Mouse (Mus musculus) adrenal gland, adult (tissue): ENCODE measurements around the gene Dalrd3.
"Not testable (repeated sequence)": the region's sequence is repeated elsewhere in the genome, so short reads cannot be mapped to it uniquely, and the experiment has no call there.

Experiments used
- DNase-seq, 2 experiments: peaks; one replicate each; pipeline ENCODE4 v3.0.0; 2022 to 2023; ENCODE audit warnings: low spot score in 1 of 2; ENCODE audit not compliant: inconsistent age in 2 of 2

Gene Dalrd3

DNA sequence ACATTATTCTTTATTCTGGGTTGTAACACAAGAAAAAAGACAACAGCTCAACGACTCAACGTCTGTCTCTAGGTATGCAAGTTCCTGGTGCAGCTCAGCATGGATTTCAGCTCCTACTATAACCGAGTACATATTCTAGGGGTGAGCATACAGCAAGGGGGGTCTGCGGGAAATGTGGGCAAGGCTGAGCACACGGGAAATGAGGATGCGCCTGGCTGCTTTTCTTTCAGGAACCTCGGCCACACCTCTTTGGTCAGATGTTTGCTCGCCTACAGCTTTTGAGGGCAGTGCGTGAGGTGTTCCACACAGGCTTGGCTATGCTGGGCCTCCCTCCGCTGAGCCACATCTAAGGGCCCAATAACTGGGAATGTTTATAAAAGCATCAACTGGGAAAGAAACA is 2.6 kb downstream of the Dalrd3 start:
- DNase-seq = no peak

DNA sequence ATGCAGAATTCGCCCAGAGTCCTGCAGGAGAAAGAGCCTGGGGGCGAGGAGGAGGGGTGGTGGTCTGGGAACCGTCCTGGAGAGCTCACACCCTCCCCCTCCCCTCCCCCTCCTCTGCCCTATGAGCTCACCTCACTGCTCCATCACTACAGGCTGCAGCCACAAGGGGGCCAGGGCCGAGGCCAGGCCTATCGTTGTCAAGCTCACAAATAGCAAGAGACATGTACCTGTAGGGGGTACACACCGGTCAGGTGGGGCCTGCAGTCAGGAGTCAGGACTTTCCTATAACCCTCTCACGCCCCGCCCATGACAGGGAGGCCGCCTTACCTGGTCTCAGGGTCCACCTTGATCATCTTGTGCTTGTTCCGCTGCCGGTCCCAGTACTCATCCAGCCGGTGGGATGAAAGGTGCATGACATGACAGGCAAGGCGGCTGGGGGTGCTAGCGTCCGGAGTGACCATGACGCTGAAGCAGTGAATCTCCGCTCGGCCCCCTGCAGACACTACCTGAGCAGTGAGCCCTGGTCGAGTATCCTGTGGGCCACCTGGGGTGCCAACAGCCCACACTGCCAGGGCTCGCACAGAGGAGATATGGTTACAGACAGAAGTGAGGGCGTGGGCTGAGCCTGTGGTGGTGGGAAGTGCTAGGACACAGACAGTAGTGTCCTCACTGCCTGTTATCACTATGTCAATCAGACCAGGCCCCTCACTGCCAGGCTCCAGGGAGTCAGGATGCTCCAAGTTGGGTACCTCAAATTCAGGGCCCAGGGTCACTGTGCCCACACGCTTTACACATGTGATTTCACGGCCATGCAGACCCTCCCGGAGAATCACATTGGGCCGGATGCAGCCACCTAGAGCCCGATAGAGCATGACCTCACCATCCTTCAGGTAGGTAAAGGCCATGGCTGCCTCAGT is 4.3 kb downstream of the Dalrd3 start:
- peak; percentile 62 to 73 for DNase-seq

DNA sequence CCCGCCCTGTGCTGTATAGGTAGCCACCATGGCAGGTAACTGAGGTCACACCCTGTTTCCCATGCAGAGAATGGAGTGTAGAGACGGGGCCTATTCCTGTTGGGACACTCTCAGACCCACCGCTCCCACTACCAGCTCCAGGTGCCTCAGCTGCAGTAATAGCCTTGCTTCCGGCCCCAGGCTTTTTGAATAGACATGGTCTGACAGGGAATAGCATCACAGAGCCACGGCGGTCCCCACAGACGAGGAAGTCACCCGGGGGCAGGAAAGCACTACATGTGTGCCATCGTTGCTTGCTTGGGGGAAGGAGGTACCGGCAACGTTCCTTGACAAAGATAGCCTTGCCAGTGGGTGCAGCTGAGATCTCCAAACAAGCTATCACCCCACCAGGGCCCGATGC is 5.2 kb downstream of the Dalrd3 start:
- no peak for DNase-seq

DNA sequence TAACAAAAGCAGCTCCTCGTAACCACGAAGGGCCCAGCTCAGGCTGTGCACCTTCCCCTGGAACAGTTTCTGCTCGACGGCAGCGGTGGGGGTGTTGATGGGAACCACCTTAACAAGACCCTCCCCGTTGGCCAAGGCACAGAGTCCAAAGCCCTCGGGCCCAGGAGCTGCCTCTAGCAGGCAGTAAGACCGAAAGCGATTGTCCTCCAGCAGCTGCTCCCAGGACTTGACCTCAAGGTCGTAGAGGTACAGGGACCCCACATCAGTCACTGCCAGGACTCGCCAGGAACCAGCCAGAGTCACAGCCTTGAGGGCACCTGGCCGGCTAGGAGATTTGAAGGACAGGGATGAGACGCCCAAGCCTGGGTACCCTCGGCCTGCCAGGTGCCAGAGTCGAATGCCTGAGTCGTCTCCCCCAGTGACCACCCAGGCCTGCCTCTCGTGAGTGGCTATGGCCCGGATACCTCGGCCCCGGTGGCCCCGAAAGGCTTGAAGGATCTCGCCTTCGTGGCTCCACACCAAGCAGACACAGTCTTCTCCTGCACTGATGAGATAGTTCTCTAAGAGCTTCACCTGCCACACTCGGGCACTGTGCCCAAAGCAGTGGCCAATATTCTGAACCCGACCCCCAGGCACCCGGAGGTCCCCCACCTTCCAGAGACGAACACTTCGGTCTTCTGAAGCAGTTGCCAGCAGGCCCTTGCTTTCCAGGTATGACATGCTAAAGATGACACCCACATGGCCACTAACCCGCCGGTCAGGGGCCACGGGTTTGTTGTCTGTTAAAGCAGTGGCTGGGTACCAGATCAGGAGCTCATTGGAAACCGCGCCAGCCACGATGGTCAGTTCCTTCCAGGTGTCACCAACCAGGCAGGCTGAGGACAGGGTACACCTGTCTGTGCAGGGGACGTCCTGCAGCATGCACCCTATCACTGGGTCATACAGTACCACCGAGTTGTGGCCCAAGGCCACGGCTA is 5.9 kb downstream of the Dalrd3 start:
- DNase-seq = peak; percentile 37 to 59

DNA sequence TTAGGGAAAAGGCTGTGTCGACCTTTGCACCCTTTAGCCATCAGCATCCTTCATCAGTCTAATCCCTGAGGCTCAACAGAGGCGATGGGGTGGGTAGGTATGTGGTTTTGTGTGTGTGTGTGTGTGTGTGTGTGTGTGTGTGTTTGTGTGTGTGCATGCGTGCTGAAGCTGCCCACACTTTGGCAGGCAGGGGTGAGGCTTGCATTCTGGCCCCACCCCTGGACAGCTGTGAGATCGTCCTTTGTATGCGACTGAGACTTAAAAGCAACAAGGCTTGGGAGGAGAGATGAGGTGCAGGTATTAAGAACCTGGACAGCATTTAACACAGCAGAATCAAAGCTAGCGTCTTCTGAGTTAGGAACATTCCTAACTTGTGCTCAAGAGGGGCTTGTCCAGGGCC is 7.3 kb downstream of the Dalrd3 start:
- DNase-seq = peak in 1 of 2 experiments; percentile 40

DNA sequence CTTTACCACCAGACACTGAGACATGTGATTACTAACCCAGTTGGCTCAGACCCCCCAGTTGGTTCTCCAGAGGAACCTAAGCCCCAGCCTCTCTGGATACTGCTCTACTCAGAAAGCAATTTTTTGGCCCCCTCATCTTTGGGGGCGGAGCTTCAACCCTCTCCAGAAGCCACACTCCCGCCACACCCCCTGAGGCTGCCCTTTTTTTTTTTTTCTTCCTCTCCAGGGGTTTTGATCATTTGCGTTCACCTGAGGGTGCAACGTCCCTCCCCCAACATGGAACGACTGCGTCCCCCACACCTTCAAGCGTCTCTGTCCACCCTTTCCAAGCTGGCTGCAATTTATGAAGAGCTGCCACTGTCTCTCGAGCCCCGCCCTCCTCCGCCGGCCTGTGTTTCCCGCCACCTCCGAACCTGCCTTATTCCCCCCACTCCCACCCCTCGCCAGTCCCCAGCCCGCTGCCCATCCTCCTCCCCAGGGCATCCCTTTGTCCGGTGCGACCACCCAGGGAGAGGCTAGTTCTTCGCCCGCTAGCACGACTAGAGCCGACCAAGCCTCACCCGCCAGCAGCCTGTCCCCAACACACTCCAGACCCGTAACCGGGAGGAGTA is 8.4 kb downstream of the Dalrd3 start:
- peak; percentile 70 to 87 for DNase-seq

DNA sequence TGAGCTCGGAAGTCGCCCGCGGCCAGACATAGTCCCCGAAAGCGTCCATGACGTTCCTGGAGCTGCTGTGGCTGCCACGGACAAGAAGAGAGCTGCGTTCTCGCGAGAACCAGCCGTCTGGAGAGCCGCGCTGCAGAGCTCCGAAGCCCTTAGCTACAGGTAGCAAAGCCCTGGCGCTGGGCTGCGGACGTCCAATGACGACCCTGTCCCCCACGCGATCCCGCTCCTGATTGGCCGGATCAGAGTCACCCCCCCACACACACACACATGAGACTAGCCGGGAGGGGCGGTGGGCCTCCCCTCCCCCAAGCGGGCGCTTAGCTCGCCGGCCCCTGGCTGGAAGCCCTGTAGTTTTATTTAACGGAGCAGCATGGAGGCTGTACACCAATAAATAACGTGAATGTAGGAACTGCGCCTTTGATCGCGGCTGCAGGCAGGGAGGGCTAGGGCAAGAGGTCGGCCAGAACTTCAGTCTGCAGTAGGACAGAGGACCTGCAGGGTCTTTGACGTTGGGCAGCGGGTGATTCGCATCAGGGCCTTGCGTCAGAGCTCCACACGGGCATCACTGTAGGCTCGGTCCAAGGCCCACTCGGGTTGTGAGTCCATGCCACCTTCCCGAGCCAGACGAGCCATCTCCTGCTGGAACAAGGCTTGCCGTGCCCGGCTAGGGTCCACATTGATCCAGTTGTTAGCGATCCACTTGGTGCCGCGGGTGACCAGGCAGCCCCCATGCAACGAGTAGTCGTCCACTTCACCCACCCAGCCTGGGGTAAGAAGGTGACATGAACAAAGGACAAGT is 9.1 kb downstream of the Dalrd3 start, which contains the start of gene Wdr6:
Gene Wdr6 (minus strand): TSS at position 195 of the 799 bp plus-strand sequence.
- peak; percentile 97 for DNase-seq

DNA sequence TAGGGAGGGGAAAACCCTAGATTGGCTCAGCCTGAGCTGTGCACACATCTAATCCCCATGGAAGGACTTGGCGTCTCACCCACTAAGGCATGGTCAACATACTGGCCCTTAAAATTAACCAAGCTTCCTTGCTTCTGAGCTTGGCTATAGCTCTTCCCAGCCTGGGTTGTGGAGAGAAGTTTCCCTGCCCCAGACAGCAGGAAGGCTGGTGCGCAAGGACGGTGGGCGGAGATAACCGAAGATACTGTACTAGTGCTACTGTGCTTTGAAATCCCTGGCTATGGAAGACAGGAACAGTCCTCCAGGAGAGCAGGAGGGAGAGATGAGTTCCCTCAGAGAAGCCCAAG is 9.6 kb downstream of the Dalrd3 start:
- peak; percentile 70 to 86 for DNase-seq

DNA sequence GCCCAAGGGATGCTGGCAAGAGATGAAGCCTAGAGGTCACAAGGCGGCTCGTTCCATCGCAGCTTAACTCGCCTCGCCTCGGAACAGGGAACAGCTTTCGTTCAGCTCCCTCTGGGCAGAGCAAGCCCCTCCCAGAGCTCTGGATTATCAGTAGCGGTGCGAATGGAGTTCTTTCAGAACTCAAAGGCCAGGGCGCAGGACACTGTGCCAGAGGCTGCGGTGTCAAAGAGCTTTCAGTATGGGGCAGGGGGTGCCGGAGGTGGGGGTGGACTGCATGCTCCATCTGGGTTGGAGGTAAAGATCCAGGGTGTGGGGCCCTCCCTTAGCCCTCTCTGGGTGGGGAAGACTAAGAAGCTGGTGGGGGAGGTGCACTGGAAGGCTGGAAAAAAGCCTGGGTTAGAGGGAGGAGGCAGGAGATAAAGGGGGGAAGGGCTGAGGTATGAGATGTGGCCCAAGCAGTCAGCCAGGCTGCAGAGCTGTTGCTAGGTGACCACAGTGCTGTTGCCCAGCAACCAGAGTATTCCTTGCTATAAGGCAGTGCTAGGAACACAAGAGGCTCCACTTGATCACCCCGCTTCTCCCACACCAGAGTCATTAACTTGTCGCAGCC is 18.0 kb downstream of the Dalrd3 start:
- peak; percentile 68 to 79 for DNase-seq

DNA sequence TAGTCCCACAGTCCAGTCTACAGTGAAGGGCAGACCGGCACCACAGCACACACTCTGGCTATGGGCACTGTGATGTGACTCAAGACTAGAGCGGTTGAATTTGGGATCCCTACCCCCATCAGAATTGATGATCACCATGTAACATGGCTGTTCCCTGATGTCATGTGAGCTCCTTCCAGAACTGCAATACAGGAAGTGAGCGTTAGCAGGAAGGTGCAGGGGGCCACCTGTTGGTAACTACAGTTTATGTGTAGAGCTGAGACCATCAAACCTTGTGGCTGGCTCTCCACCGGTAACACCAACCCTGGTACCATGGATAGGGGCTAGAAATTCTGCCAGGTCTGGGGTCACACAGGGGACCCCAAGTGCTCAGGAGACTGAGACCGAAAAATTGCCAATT is 19.5 kb downstream of the Dalrd3 start:
- peak in 1 of 2 experiments; percentile 20 for DNase-seq

DNA sequence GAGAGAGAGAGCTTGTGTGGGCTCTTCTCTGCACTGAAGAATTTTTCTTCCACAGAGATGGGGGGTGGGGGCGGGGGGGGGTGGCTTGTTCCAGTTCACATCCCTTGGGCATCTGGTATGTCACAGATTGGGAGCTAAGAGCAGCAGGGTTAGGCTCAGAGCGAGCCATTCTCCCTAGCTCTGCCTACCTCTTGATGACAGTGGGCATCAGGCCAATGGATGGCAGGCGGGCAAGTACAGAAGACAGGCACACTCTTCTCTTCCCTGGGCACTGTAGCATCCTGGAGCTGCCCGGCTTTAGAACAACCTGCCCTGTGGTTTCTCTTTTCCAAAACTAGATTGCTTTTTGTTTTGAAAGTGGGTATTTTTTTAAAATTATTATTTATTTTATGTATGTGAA is 21.8 kb downstream of the Dalrd3 start:
- no peak for DNase-seq

DNA sequence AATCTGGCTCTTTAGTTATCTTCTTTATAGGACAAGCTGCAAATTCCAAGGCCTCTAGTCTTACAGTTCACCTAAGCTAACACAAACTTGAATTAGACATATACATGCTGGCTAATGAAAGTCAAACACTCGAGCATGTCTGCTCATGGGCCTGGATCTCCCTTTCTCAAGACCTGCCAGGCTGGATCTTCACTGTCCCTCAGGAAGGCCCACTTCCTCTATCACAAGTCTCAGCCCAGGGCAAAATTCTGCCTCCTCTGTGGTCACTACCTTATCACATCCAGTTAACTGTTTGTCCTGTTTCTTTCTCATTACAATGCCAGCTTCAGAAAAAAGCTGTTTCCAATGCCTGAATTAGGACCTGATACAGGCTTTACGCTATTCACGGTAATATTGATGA is 24.7 kb downstream of the Dalrd3 start:
- no peak for DNase-seq

DNA sequence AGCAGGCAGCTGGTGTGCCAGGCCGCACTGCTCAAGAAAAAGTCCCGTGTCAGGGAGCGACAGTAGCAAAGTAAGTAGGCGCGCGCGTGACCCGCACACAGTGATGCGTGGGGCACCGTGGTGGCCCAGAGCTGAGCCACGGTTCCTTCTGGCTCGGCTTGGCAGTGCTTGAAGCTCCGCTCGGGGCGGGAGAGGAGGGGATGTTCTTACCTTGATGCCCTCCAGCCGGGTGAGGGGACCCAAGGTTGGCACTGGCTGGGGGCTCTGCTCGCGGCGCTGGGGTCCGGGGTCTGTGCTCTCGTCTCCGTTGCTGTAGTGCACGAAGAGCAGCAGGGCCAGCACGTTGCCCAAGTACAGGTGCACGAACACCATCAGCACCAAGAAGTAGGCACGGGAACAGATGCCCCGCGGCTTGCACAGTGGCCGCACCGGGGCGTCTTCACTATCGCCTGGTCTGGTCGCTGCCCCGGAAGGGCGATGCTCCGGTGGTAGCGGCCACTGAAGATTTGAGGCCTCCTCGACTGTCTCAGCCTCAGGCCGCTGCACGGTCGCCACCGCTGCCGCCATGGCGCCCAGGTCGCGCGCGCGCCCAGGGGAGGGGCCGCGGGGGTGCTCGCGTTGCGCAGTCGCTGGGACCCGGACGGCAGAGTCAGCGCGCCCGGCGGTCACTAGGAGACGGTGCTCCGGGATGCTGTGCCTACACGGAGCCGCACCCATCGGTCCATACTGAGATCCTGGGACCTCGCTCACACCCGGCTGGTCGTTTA is 27.5 kb downstream of the Dalrd3 start, which contains the start of gene P4htm:
Gene P4htm (minus strand): TSS at position 670 of the 767 bp plus-strand sequence.
- DNase-seq = peak; percentile 73 to 88

DNA sequence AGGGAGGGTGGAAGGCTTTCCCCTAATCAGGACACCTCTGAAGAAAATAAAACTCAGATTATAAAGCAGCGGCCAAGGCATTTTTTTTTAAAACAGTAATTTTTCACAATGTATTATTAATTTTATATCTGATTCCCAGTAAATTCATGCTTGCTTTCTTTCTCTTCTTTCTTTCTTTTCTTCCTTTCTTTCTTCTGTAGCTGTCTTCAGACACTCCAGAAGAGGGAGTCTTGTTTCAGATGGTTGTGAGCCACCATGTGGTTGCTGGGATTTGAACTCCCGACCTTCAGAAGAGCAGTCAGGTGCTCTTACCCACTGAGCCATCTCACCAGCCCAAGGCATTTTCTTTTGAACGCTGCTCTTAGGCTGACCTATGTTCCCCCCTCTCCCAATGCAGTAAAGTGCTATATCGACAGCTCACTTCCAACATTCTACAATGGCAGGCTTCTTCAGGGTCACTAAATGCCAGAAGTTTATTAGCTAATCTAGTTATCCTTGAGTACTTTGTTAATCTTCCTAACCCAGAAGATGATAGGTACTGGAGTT is 29.4 kb downstream of the Dalrd3 start:
- DNase-seq = no peak

DNA sequence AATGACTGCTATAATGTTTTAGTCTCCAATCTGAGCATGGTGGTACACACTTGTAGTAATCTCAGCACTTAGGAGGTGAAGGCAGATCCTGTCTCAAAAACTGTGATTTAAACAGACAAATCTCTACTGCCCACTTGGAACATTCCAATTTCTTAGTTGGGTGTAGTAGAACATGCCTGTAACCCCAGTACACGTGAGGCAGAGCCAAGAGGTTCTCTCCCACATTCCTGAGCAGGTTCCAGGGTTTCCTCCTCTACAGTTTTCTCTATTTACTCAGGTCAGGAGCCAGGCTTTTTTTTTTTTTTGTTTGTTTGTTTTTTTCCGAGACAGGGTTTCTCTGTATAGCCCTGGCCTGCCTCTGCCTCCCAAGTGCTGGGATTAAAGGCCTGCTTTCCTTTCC is 30.3 kb downstream of the Dalrd3 start:
- no peak for DNase-seq

DNA sequence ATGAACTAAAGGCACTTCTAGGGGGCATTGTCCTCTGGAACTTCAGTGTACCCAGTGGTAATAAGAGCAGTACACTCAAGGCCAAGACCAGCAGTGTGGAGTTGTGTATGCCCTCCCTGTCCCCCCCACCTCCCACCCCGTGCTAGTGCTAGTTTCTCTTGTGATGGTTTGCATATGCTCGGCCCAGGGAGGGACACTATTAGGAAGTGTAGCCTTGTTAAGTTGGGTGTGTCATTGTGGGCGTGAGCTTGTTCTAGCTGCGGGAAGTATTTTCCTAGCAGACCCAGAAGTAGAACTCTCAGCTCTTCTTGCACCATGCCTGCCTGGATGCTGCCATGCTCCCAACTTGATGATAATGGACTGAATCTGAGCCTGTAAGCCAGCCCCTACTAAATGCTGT is 32.3 kb downstream of the Dalrd3 start:
- no peak for DNase-seq

DNA sequence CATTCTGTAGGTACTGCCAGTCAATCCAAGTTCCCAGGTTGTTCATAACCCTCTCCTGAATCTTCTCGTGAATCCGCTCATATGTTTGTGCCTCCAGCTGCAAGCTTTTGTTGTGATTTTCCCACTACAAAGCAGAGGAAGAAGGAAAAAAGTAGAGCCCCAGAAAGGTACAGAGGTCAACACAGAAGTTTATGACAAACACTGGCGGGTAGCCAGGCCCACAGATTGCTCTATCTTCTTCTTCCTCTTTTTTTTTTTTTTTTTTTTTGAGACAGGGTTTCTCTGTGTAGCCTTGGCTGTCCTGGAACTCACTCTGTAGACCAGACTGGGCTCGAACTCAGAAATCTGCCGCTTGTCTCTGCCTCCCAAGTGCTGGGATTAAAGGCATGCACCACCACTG is 38.2 kb downstream of the Dalrd3 start:
- DNase-seq = not testable (repeated sequence)

DNA sequence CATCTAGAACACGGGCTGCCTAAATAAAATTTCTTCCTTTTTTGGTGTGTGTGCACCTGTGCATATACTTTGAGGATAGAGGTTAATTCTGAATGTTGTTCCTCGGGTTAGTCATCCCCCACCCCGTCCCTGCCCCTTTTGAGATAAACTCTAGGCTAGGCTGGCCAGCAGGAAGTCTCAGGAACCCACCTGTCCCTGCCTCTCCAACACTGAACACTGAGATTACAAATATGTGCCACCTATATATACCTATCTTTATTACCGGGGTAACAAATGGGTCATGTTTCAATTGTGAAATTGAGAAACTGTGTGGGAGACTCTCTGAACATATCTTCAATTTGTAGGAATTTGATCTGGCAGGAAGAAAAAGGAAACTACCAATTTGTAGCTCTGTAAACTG is 39.2 kb downstream of the Dalrd3 start:
- no peak for DNase-seq

DNA sequence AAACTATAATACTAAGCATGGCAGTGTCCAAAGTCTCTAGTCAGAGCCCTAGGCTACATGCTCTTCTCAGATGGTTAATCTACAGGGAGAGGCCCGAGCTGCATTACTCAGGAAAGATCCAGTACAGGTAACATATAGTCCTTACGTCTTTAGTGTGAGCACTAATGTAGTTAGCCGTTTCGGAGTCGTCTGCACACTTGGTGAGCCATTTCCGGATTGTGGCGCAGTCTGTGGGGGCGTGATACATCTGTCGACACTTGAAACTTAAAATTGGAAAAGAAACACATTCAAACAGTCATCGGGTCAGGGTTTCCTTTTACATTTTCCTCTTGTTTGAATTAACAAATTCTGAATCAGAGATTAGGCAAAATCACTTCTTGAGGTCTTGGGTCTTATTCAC is 41.8 kb downstream of the Dalrd3 start:
- no peak for DNase-seq
